Comparison of ENCODE assay signal across 8 mouse cellular contexts in the genomic region with DNA sequence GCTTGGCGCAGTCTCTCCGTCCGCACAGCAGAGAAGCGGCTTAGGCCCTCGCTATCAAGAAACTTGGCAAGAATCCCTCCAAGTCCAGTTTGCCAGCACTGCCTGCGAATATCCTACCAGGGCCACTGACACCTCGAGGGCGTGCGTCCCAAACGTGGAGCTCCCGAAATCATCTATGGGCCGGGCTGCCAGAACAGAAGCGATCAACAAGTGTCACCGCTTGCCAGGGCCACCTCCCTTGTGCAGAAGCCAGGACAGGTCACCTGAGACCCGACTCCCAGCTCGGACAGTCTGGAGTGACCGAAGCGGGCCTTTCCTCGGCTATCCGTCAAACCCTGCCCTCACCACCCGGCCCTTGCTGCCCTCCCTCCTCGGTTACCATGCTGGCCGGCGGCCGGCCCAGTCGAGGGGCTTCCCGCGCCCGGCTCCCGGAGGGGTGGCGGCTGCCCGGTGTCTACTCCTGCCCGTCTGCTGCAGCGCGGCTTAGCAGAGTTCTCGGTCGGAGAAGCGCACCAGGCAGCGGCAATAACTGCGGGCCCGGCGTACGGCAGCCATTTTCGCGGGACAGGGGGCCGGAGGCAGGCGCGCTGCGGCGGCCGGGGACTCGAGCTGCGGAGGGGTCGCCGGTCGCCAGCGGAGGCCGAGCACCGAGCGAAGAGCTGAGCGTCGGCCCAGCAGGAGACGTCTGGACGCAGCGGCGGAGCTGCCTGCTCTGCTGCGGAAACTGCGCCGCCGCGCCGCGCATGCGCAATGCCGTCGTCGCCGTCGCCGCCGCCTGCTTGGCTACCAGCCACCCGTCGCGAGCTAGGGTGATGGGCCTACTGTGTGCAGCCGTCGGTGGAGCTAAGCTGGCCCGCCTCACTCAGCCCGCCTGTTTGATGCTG. TPM values are rescaled to one million over a fixed set of nuclear protein-coding genes. Genes with fewer than 3 reads are reported as not detected.
A peak's percentile ranks its signal among the peaks of the same experiment; 100 is the strongest.
DNase-seq lines count a peak whose midpoint lies in the region; ATAC-seq lines count a peak whose summit lies in the region.

No protein-coding gene starts in this region.

- H3K4me1 ChIP-seq in hindbrain, embryonic 16.5 days (ENCODE audit: control insufficient read depth, insufficient read depth, low read depth, low read length), result peaks cover 13% of the 10 kb centered on the region
- peaks cover 73% of the 10 kb centered on the region for H3K4me1 ChIP-seq in megakaryocyte, embryonic 14.5 days

- peak overlapping the region; percentile 97 for H3K9ac ChIP-seq in hindbrain, embryonic 16.5 days (ENCODE audit: low read depth, low read length)

- H3K27ac ChIP-seq in hindbrain, embryonic 16.5 days (ENCODE audit: low read depth, low read length), result peak overlapping the region; percentile 95

- ATAC-seq in hindbrain, embryonic 16.5 days, result peak; percentile 74

- peak overlapping the region; percentile 85 for H3K4me2 ChIP-seq in hindbrain, embryonic 16.5 days (ENCODE audit: low read length)

- peak; percentile 89 for DNase-seq in ZHBTc4 (ENCODE audit: low read depth, low spot score)
- peak; percentile 82 to 87 for DNase-seq in cerebellum, postnatal 36 days
- DNase-seq in frontal cortex, postnatal 36 days (ENCODE audit: low spot score in 2 of 2), result peak; percentile 79 to 83
- peak; percentile 55 to 75 for DNase-seq in left cerebral cortex, adult 9 months (ENCODE audit: low spot score in 2 of 2)
- DNase-seq in right cerebral cortex, adult 2 months (ENCODE audit: low spot score in 2 of 2), result peak; percentile 74 to 79
- peak; percentile 29 for DNase-seq in urinary bladder, postnatal 10 days (ENCODE audit: low spot score)

- 0 out of 2 replicates have a peak, but pooled peaks cover 4% of the 10 kb centered on the region for H3K36me3 ChIP-seq in hindbrain, embryonic 16.5 days (ENCODE audit: control insufficient read depth, insufficient read depth, low read length)
- H3K36me3 ChIP-seq in megakaryocyte, embryonic 14.5 days (replicated peaks; ENCODE audit: low read length), result peaks cover 34% of the 10 kb centered on the region

- no peaks in the 10 kb centered on the region for H3K27me3 ChIP-seq in hindbrain, embryonic 16.5 days (replicated peaks; ENCODE audit: control insufficient read depth, insufficient read depth, low read length)
- H3K27me3 ChIP-seq in megakaryocyte, embryonic 14.5 days (replicated peaks), result no peaks in the 10 kb centered on the region

- peak overlapping the region; percentile 94 for H3K4me3 ChIP-seq in hindbrain, embryonic 16.5 days (ENCODE audit: low read length)
- peak overlapping the region; percentile 99 for H3K4me3 ChIP-seq in megakaryocyte, embryonic 14.5 days (replicated peaks)

- H3K9me3 ChIP-seq in hindbrain, embryonic 16.5 days (ENCODE audit: control insufficient read depth, low read length), result no peaks in the 10 kb centered on the region
- H3K9me3 ChIP-seq in megakaryocyte, embryonic 14.5 days, result no peaks in the 10 kb centered on the region

- WGBS in hindbrain, embryonic 16.5 days, result under 1% methylated on average over 81 of the region's 88 CpGs

RNA-seq across cellular contexts. Expression of a gene that starts 0.7 kb away (rescaled TPM):
- 79.8 and 88.4 TPM in 2 replicates for polyA plus RNA-seq in hindbrain, embryonic 16.5 days (2015; fragmentation: Nextera tagmentation; extraction: Ambion mirVana)
- 67.6 and 168 TPM in 2 replicates for polyA plus RNA-seq in megakaryocyte, embryonic 14.5 days (2012; ENCODE audit: insufficient read depth, low replicate concordance)

RNA-seq across cellular contexts. Expression of a gene that starts 0.8 kb away (rescaled TPM):
- polyA plus RNA-seq in hindbrain, embryonic 16.5 days (2015; fragmentation: Nextera tagmentation; extraction: Ambion mirVana), result 31.8 and 36.7 TPM in 2 replicates
- 23.0 and 64.0 TPM in 2 replicates for polyA plus RNA-seq in megakaryocyte, embryonic 14.5 days (2012; ENCODE audit: insufficient read depth, low replicate concordance)

RNA-seq across cellular contexts. Expression of a gene that starts 56.4 kb away (rescaled TPM):
- polyA plus RNA-seq in hindbrain, embryonic 16.5 days (2015; fragmentation: Nextera tagmentation; extraction: Ambion mirVana), result not detected in 2 replicates
- not detected in 2 replicates for polyA plus RNA-seq in megakaryocyte, embryonic 14.5 days (2012; ENCODE audit: insufficient read depth, low replicate concordance)

Comparison
In these comparisons a context has a peak if more than half of its experiments do, and no peak if none do; other contexts are left out.
1. Peak in every context shown above with its lines: DNase-seq, ATAC-seq, H3K4me3 ChIP-seq and H3K27ac ChIP-seq.
2. DNase-seq: peak in every context shown above with its lines; median percentile 89 in ZHBTc4; 84 in cerebellum, postnatal 36 days; 81 in frontal cortex, postnatal 36 days; 76 in right cerebral cortex, adult 2 months; 65 in left cerebral cortex, adult 9 months; 29 in urinary bladder, postnatal 10 days.